8 mouse cellular contexts compared by ENCODE assay signal in the genomic region with DNA sequence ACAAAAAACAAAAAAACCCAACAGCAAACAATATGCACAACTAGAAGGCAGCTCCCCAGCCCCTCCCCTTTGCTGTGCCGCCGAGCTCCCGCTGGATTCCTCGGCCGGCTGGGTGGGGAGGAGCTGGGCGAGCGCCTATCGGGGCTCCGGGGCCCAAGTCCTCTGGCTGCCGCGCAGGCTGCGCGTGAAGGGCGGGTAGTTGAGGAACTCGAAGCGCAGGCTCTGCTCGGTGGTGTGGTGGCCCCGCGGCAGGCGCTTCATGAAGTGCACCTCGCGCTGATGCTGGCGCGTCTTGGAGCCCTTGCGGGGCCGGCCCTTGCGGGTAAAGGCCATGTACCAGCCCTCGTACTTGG. TPM values are rescaled to one million over a fixed set of nuclear protein-coding genes. Genes with fewer than 3 reads are reported as not detected.
DNase-seq lines count a peak whose midpoint lies in the region; ATAC-seq and TF ChIP-seq lines count a peak whose summit lies in the region.

No protein-coding gene starts in this region.

- H3K9me3 ChIP-seq in ES-Bruce4 (replicated peaks; ENCODE audit: control insufficient read depth, insufficient read depth, low read length, poor library complexity, severe bottlenecking): no peaks in the 10 kb centered on the region
- no peaks in the 10 kb centered on the region for H3K9me3 ChIP-seq in forebrain, embryonic 11.5 days (ENCODE audit: control insufficient read depth, low read length)
- H3K9me3 ChIP-seq in hindbrain, embryonic 16.5 days (ENCODE audit: control insufficient read depth, low read length): no peaks in the 10 kb centered on the region
- H3K9me3 ChIP-seq in liver, embryonic 15.5 days (replicated peaks): no peaks in the 10 kb centered on the region
- no peaks in the 10 kb centered on the region for H3K9me3 ChIP-seq in neural tube, embryonic 12.5 days

- WGBS in forebrain, embryonic 11.5 days: under 1% methylated on average over 28 of the region's 28 CpGs
- 1% methylated on average over 26 of the region's 28 CpGs for WGBS in hindbrain, embryonic 16.5 days
- WGBS in liver, embryonic 15.5 days (ENCODE audit: insufficient replicate concordance): under 1% methylated on average over 28 of the region's 28 CpGs
- WGBS in neural tube, embryonic 12.5 days: 2% methylated on average over 28 of the region's 28 CpGs

- DNase-seq in cerebellum, postnatal 25 days: peak; percentile 48 to 65
- DNase-seq in cerebellum, adult 9-10 months: no peak
- peak; percentile 75 for DNase-seq in forebrain, embryonic 11.5 days (ENCODE audit: low spot score)
- DNase-seq in layer of hippocampus, adult 9-11 months: no peak

- peak overlapping the region; percentile 49 for H3K9ac ChIP-seq in ES-Bruce4 (ENCODE audit: low read depth, poor library complexity, severe bottlenecking)
- peak overlapping the region; percentile 27 for H3K9ac ChIP-seq in forebrain, embryonic 11.5 days (ENCODE audit: low read length)
- H3K9ac ChIP-seq in hindbrain, embryonic 16.5 days (ENCODE audit: low read depth, low read length): peak overlapping the region; percentile 51
- no peak overlapping the region for H3K9ac ChIP-seq in liver, embryonic 15.5 days
- H3K9ac ChIP-seq in neural tube, embryonic 12.5 days: no peak overlapping the region

- peaks cover 22% of the 10 kb centered on the region for H3K27me3 ChIP-seq in ES-Bruce4 (ENCODE audit: control insufficient read depth, insufficient read depth, low read length, poor library complexity, severe bottlenecking)
- H3K27me3 ChIP-seq in forebrain, embryonic 11.5 days (ENCODE audit: control insufficient read depth, insufficient read depth, low read length): peaks cover 91% of the 10 kb centered on the region
- peaks cover 90% of the 10 kb centered on the region for H3K27me3 ChIP-seq in hindbrain, embryonic 16.5 days (replicated peaks; ENCODE audit: control insufficient read depth, insufficient read depth, low read length)
- H3K27me3 ChIP-seq in liver, embryonic 15.5 days: peaks cover 98% of the 10 kb centered on the region
- peaks cover 99% of the 10 kb centered on the region for H3K27me3 ChIP-seq in neural tube, embryonic 12.5 days (replicated peaks)

- TF ChIP-seq POLR2A in ES-Bruce4 (IDR thresholded peaks at IDR 0.05; ENCODE audit: insufficient read depth, low read length): no peak

- peak overlapping the region; percentile 53 for H3K4me3 ChIP-seq in ES-Bruce4 (ENCODE audit: low read depth, low read length)
- H3K4me3 ChIP-seq in forebrain, embryonic 11.5 days (ENCODE audit: low read depth, low read length): peak overlapping the region; percentile 13; the same call in 1 of the 2 replicates
- H3K4me3 ChIP-seq in hindbrain, embryonic 16.5 days (ENCODE audit: low read length): peak overlapping the region; percentile 29
- 0 out of 2 replicates have a peak overlapping the region, but pooled peaks have one; percentile 5 for H3K4me3 ChIP-seq in liver, embryonic 15.5 days (replicated peaks)
- peak overlapping the region; percentile 9 for H3K4me3 ChIP-seq in neural tube, embryonic 12.5 days

- no peak overlapping the region for H3K27ac ChIP-seq in ES-Bruce4 (ENCODE audit: insufficient read depth, low read length)
- H3K27ac ChIP-seq in forebrain, embryonic 11.5 days (ENCODE audit: low read depth, low read length): no peak overlapping the region
- H3K27ac ChIP-seq in hindbrain, embryonic 16.5 days (ENCODE audit: low read depth, low read length): no peak overlapping the region; the same call in 1 of the 2 replicates
- H3K27ac ChIP-seq in liver, embryonic 15.5 days (replicated peaks): no peak overlapping the region
- H3K27ac ChIP-seq in neural tube, embryonic 12.5 days: no peak overlapping the region

- no peak for TF ChIP-seq CTCF in ES-Bruce4 (IDR thresholded peaks at IDR 0.05; ENCODE audit: low read depth, low read length)

- H3K4me2 ChIP-seq in forebrain, embryonic 11.5 days (ENCODE audit: low read depth, low read length, severe bottlenecking): peak overlapping the region; percentile 44
- peak overlapping the region; percentile 57 for H3K4me2 ChIP-seq in hindbrain, embryonic 16.5 days (ENCODE audit: low read length)
- peak overlapping the region; percentile 35 for H3K4me2 ChIP-seq in liver, embryonic 15.5 days
- H3K4me2 ChIP-seq in neural tube, embryonic 12.5 days (replicated peaks): peak overlapping the region; percentile 53

- no peak for ATAC-seq in forebrain, embryonic 11.5 days (replicated peaks; ENCODE audit: low FRiP score)
- peak; percentile 46; the same call in 1 of the 2 replicates for ATAC-seq in hindbrain, embryonic 16.5 days
- peak; percentile 40; the same call in 1 of the 2 replicates for ATAC-seq in liver, embryonic 15.5 days (ENCODE audit: insufficient read depth)
- ATAC-seq in neural tube, embryonic 12.5 days (ENCODE audit: low FRiP score, low read depth): 0 out of 2 replicates have a peak, but pooled peaks have one; percentile 3

- no peaks in the 10 kb centered on the region for H3K36me3 ChIP-seq in ES-Bruce4 (ENCODE audit: control insufficient read depth, insufficient read depth, low read length, poor library complexity, severe bottlenecking)
- H3K36me3 ChIP-seq in forebrain, embryonic 11.5 days (ENCODE audit: control insufficient read depth, insufficient read depth, low read length): no peaks in the 10 kb centered on the region
- H3K36me3 ChIP-seq in hindbrain, embryonic 16.5 days (ENCODE audit: control insufficient read depth, insufficient read depth, low read length): no peaks in the 10 kb centered on the region
- H3K36me3 ChIP-seq in liver, embryonic 15.5 days (replicated peaks): no peaks in the 10 kb centered on the region
- no peaks in the 10 kb centered on the region for H3K36me3 ChIP-seq in neural tube, embryonic 12.5 days

- no peak for TF ChIP-seq EP300 in ES-Bruce4 (IDR thresholded peaks at IDR 0.05; ENCODE audit: insufficient read depth, low read depth, low read length)

- H3K4me1 ChIP-seq in ES-Bruce4 (ENCODE audit: control insufficient read depth, insufficient read depth, low read length): no peaks in the 10 kb centered on the region
- peaks cover 8% of the 10 kb centered on the region for H3K4me1 ChIP-seq in forebrain, embryonic 11.5 days (replicated peaks; ENCODE audit: control insufficient read depth, insufficient read depth, low read length)
- H3K4me1 ChIP-seq in hindbrain, embryonic 16.5 days (ENCODE audit: control insufficient read depth, insufficient read depth, low read depth, low read length): peaks cover 9% of the 10 kb centered on the region
- peaks cover 13% of the 10 kb centered on the region for H3K4me1 ChIP-seq in liver, embryonic 15.5 days (replicated peaks)
- peaks cover 28% of the 10 kb centered on the region for H3K4me1 ChIP-seq in neural tube, embryonic 12.5 days

RNA-seq across cellular contexts. Expression of a gene that starts 5.9 kb away (rescaled TPM):
- 22.6 and 25.9 TPM in 2 replicates for polyA plus RNA-seq in ES-Bruce4 (2011; ENCODE audit: insufficient read depth, insufficient read length, low read depth, missing spikeins)
- 18.3 and 22.2 TPM in 2 replicates for polyA plus RNA-seq in forebrain, embryonic 11.5 days (2014; fragmentation: Nextera tagmentation; extraction: Ambion mirVana)
- 0.52 and 0.69 TPM in 2 replicates for polyA plus RNA-seq in hindbrain, embryonic 16.5 days (2015; fragmentation: Nextera tagmentation; extraction: Ambion mirVana)
- not detected in 2 replicates for polyA plus RNA-seq in liver, embryonic 15.5 days (2015; fragmentation: Nextera tagmentation; extraction: Ambion mirVana)
- not detected in 2 replicates for polyA plus RNA-seq in neural tube, embryonic 12.5 days (2016; fragmentation: Nextera tagmentation; extraction: Ambion mirVana)

RNA-seq across cellular contexts. Expression of a gene that starts 12.6 kb away (rescaled TPM):
- 188 and 196 TPM in 2 replicates for polyA plus RNA-seq in ES-Bruce4 (2011; ENCODE audit: insufficient read depth, insufficient read length, low read depth, missing spikeins)
- polyA plus RNA-seq in forebrain, embryonic 11.5 days (2014; fragmentation: Nextera tagmentation; extraction: Ambion mirVana): 13.1 and 18.2 TPM in 2 replicates
- 5.7 and 6.5 TPM in 2 replicates for polyA plus RNA-seq in hindbrain, embryonic 16.5 days (2015; fragmentation: Nextera tagmentation; extraction: Ambion mirVana)
- 5.8 and 6.4 TPM in 2 replicates for polyA plus RNA-seq in liver, embryonic 15.5 days (2015; fragmentation: Nextera tagmentation; extraction: Ambion mirVana)
- 5.9 and 7.8 TPM in 2 replicates for polyA plus RNA-seq in neural tube, embryonic 12.5 days (2016; fragmentation: Nextera tagmentation; extraction: Ambion mirVana)

RNA-seq across cellular contexts. Expression of a gene that starts 46.8 kb away (rescaled TPM):
- 177 and 181 TPM in 2 replicates for polyA plus RNA-seq in ES-Bruce4 (2011; ENCODE audit: insufficient read depth, insufficient read length, low read depth, missing spikeins)
- 83.4 and 88.9 TPM in 2 replicates for polyA plus RNA-seq in forebrain, embryonic 11.5 days (2014; fragmentation: Nextera tagmentation; extraction: Ambion mirVana)
- polyA plus RNA-seq in hindbrain, embryonic 16.5 days (2015; fragmentation: Nextera tagmentation; extraction: Ambion mirVana): 63.7 and 68.3 TPM in 2 replicates
- 16.9 and 20.2 TPM in 2 replicates for polyA plus RNA-seq in liver, embryonic 15.5 days (2015; fragmentation: Nextera tagmentation; extraction: Ambion mirVana)
- 102 and 109 TPM in 2 replicates for polyA plus RNA-seq in neural tube, embryonic 12.5 days (2016; fragmentation: Nextera tagmentation; extraction: Ambion mirVana)

Comparison
In these comparisons a context has a peak if more than half of its experiments do, and no peak if none do; other contexts are left out.
1. DNase-seq: peak in cerebellum, postnatal 25 days (2 of 2) and forebrain, embryonic 11.5 days (single experiment); none in cerebellum, adult 9-10 months (single experiment) and layer of hippocampus, adult 9-11 months (single experiment).
2. H3K9ac ChIP-seq: peak in ES-Bruce4 (single experiment), forebrain, embryonic 11.5 days (single experiment) and hindbrain, embryonic 16.5 days (single experiment); none in liver, embryonic 15.5 days (single experiment) and neural tube, embryonic 12.5 days (single experiment).
3. RNA of a gene that starts 5.9 kb away (polyA plus RNA-seq): 22.6 to 25.9 TPM in ES-Bruce4 and 18.3 to 22.2 TPM in forebrain, embryonic 11.5 days; 0.52 to 0.69 TPM in hindbrain, embryonic 16.5 days, not detected in neural tube, embryonic 12.5 days and not detected in liver, embryonic 15.5 days; every median in the first group is over 10 times any median in the second.
4. Peak in every context shown above with its lines, with median percentiles within 50 percentile points of each other: H3K4me3 ChIP-seq and H3K4me2 ChIP-seq.